Mouse (Mus musculus): Measurements from ENCODE around the gene Pold1. TPM values are rescaled to one million over a fixed set of nuclear protein-coding genes. Genes with fewer than 3 reads are reported as not detected.

Gene Pold1
- polyA plus RNA-seq, 1 experiment from 2014 or later, result 13.5 TPM

DNA sequence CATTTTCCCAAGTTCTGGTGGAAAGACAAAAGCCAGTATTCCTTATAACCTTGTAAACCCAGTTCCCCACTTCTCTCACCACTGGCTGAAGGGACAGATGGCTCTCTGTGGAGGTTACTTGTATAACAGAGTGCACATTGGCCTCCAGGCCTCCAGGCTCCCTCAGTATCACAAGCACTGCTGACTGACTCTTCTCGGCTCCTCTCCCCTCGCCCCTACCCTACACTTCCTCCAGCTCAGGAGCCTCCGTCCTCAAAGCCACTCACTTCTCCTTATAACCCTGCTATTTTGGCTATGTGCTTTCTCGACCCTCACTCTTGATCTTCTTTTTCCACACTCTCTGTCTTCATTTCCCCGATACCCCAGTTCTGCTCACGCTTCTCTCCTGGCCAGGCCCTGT lies 16.8 kb upstream of the Pold1 start:
- no peak for ATAC-seq
- no peak overlapping the region for H3K4me2 ChIP-seq (replicated peaks; ENCODE audit: low read depth, low read length)
- WGBS, result 55% methylated on average over 6 of the region's 6 CpGs
- H3K27me3 ChIP-seq (replicated peaks; ENCODE audit: insufficient read depth, low read length), result no peaks in the 10 kb centered on the region
- H3K4me3 ChIP-seq (ENCODE audit: low read depth, low read length), result no peak overlapping the region
- H3K4me1 ChIP-seq (ENCODE audit: insufficient read depth, low read depth, low read length), result no peaks in the 10 kb centered on the region
- DNase-seq (ENCODE audit: low spot score), result no peak
- no peaks in the 10 kb centered on the region for H3K36me3 ChIP-seq (ENCODE audit: insufficient read depth, low read length)
- no peak overlapping the region for H3K27ac ChIP-seq (ENCODE audit: low read length)
- TF ChIP-seq EP300 (IDR thresholded peaks at IDR 0.05), result no peak
- no peak for TF ChIP-seq CTCF (IDR thresholded peaks at IDR 0.05)
- no peaks in the 10 kb centered on the region for H3K9me3 ChIP-seq (ENCODE audit: low read length)
- H3K9ac ChIP-seq (replicated peaks; ENCODE audit: low read depth), result no peak overlapping the region

- ATAC-seq, result no peak
- WGBS, result 81% methylated on average over 10 of the region's 10 CpGs
- Histone ChIP-seq H3K9ac (replicated peaks; ENCODE audit: low read depth) (no peak overlapping the region), H3K9me3 (ENCODE audit: low read length) (no peaks in the 10 kb centered on the region), H3K27ac (ENCODE audit: low read length) (no peak overlapping the region), H3K36me3 (ENCODE audit: insufficient read depth, low read length) (no peaks in the 10 kb centered on the region), H3K27me3 (replicated peaks; ENCODE audit: insufficient read depth, low read length) (no peaks in the 10 kb centered on the region), H3K4me2 (replicated peaks; ENCODE audit: low read depth, low read length) (no peak overlapping the region), H3K4me1 (ENCODE audit: insufficient read depth, low read depth, low read length) (no peaks in the 10 kb centered on the region), H3K4me3 (ENCODE audit: low read depth, low read length) (no peak overlapping the region)
- TF ChIP-seq CTCF (IDR thresholded peaks at IDR 0.05) (no peak), EP300 (IDR thresholded peaks at IDR 0.05) (no peak)
- DNase-seq (ENCODE audit: low spot score), result no peak
These were observed 15.8 kb upstream of the Pold1 start for GRCm38 (mm10) chr7:44564486-44564885.

GRCm38 (mm10) chr7:44563284-44563683 lies 14.6 kb upstream of the Pold1 start:
- Histone ChIP-seq H3K4me1 (ENCODE audit: insufficient read depth, low read depth, low read length) (no peaks in the 10 kb centered on the region), H3K9ac (replicated peaks; ENCODE audit: low read depth) (no peak overlapping the region), H3K4me3 (ENCODE audit: low read depth, low read length) (no peak overlapping the region), H3K27ac (ENCODE audit: low read length) (peak overlapping the region; percentile 64), H3K9me3 (ENCODE audit: low read length) (no peaks in the 10 kb centered on the region), H3K4me2 (replicated peaks; ENCODE audit: low read depth, low read length) (no peak overlapping the region), H3K36me3 (ENCODE audit: insufficient read depth, low read length) (no peaks in the 10 kb centered on the region), H3K27me3 (replicated peaks; ENCODE audit: insufficient read depth, low read length) (no peaks in the 10 kb centered on the region)
- no peak for TF ChIP-seq EP300 (IDR thresholded peaks at IDR 0.05)
- no peak for TF ChIP-seq CTCF (IDR thresholded peaks at IDR 0.05)
- WGBS, result 37% methylated on average over 8 of the region's 8 CpGs
- DNase-seq (ENCODE audit: low spot score) (peak; percentile 88), ATAC-seq (peak; percentile 96)

DNA sequence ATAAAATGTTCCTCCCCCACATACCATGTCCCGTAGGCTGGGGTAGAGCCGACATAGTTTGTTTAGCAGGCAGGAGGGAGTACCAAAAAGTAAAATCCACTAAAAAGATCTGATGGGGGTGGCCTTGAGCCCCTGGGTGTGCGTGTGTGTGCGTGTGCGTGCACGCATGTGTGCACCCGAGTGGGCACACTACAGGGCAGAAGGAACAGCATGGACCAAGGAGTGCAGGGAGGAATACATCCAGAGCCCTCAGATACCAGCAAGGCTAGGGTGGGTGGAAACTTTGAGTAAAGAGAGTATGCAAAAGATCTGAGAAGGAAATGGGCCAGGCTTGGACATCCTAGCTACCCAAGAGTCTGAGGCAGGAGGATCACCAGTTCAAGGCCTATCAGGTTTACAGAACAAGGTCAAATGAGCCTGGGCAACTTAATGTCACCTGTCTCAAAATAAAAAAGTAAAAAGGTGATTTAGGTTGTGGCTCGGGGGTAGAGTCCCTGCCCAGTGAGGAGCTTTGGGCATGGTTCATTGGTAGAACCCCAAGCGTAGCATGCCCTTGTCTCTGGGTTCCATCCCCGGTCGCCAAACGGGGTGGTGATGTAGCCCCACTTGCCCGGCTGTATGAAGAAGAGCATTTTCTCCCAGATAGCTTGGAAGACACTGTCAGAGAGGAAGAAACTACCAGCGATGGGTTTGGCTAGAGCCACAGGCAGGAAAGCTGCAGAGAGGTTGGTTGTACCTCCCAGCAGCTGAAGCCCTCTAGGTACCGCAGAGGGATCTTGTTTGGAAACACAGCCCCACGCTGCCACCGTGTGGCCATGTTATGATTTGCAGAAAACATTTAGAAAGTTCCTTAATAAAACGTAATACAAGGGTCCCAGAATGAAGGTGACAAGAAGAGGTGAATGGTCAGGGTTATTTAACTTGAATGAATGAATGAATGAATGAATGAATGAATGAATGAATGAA lies 12.1 kb upstream of the Pold1 start:
- WGBS, result 53% methylated on average over 18 of the region's 18 CpGs
- peak; percentile 89 for TF ChIP-seq CTCF (IDR thresholded peaks at IDR 0.05)
- TF ChIP-seq EP300 (IDR thresholded peaks at IDR 0.05), result 0 out of 2 replicates have a peak, but pooled peaks have one; percentile 13
- H3K9me3 ChIP-seq (ENCODE audit: low read length), result no peaks in the 10 kb centered on the region
- H3K4me1 ChIP-seq (ENCODE audit: insufficient read depth, low read depth, low read length), result no peaks in the 10 kb centered on the region
- H3K27me3 ChIP-seq (replicated peaks; ENCODE audit: insufficient read depth, low read length), result no peaks in the 10 kb centered on the region
- H3K27ac ChIP-seq (ENCODE audit: low read length), result no peak overlapping the region
- H3K4me3 ChIP-seq (ENCODE audit: low read depth, low read length), result no peak overlapping the region
- ATAC-seq (peak; percentile 36; the same call in 1 of the 2 replicates), DNase-seq (ENCODE audit: low spot score) (peak; percentile 88)
- H3K4me2 ChIP-seq (replicated peaks; ENCODE audit: low read depth, low read length), result no peak overlapping the region
- H3K36me3 ChIP-seq (ENCODE audit: insufficient read depth, low read length), result no peaks in the 10 kb centered on the region
- no peak overlapping the region for H3K9ac ChIP-seq (replicated peaks; ENCODE audit: low read depth)

DNA sequence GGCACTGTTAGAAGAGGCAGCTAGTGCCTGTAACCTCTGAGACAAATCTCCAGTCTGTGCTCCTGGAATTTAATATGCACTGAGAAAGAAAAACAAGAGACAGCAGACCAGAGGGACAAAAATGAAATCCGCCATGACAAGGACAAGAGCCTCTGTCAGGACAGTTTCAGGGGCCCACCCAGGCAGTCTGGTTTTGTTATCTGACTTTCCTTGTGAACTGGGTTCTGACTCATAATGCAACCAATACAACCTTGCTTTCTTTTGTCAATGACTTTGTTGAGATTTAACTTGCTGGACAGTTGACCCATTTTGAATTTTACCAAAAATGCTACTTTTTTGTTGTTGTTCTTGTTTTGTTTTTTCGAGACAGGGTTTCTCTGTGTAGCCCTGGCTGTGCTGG lies 9.0 kb upstream of the Pold1 start:
- ATAC-seq, result no peak
- Histone ChIP-seq H3K4me2 (replicated peaks; ENCODE audit: low read depth, low read length) (no peak overlapping the region), H3K36me3 (ENCODE audit: insufficient read depth, low read length) (no peaks in the 10 kb centered on the region), H3K4me3 (ENCODE audit: low read depth, low read length) (no peak overlapping the region), H3K27ac (ENCODE audit: low read length) (no peak overlapping the region), H3K9ac (replicated peaks; ENCODE audit: low read depth) (no peak overlapping the region), H3K4me1 (ENCODE audit: insufficient read depth, low read depth, low read length) (peaks cover 6% of the 10 kb centered on the region; the same call in 1 of the 2 replicates), H3K9me3 (ENCODE audit: low read length) (no peaks in the 10 kb centered on the region), H3K27me3 (replicated peaks; ENCODE audit: insufficient read depth, low read length) (no peaks in the 10 kb centered on the region)
- DNase-seq (ENCODE audit: low spot score), result no peak
- TF ChIP-seq EP300 (IDR thresholded peaks at IDR 0.05), result no peak
- 59% methylated on average over 2 of the region's 2 CpGs for WGBS

DNA sequence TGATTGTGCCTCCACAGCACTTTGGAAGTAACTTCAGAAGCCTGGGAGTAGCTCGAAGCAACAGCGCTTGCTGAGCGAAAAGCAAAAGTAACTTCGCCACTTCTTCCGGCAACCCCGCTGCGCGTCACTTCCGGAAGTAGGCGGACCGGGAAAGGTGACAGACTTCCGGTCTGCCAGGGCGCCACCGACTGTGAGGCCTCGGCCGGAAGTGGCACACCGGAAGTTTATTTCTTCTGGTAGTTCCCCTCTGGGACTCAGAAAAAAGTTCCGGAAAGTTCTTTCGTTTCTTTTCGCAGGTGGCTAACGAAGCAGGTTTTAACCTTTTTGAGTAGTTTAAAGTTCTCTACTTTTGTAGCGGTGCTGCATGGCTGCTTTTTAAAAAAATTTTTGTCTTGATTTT lies 5.2 kb upstream of the Pold1 start, which contains the start of gene Nr1h2:
TSS of gene Nr1h2 (minus strand) at position 126 of the 400 bp plus-strand sequence.
- peak; percentile 93 for ATAC-seq
- Histone ChIP-seq H3K27me3 (replicated peaks; ENCODE audit: insufficient read depth, low read length) (no peaks in the 10 kb centered on the region), H3K9me3 (ENCODE audit: low read length) (no peaks in the 10 kb centered on the region), H3K4me2 (replicated peaks; ENCODE audit: low read depth, low read length) (peak within 1 kb of the TSS; percentile 70), H3K36me3 (ENCODE audit: insufficient read depth, low read length) (peaks cover 17% of the 10 kb centered on the region), H3K4me3 (ENCODE audit: low read depth, low read length) (peak within 1 kb of the TSS; percentile 98), H3K4me1 (ENCODE audit: insufficient read depth, low read depth, low read length) (peaks cover 7% of the 10 kb centered on the region; the same call in 1 of the 2 replicates), H3K9ac (replicated peaks; ENCODE audit: low read depth) (peak within 1 kb of the TSS; percentile 92), H3K27ac (ENCODE audit: low read length) (peak within 1 kb of the TSS; percentile 100)
- 0% methylated on average over 22 of the region's 22 CpGs for WGBS
- DNase-seq (ENCODE audit: low spot score), result peak; percentile 99
- TF ChIP-seq CTCF (IDR thresholded peaks at IDR 0.05) (no peak), EP300 (IDR thresholded peaks at IDR 0.05) (peak; percentile 83)

Measured in lung, postnatal 0 days (tissue).